Mouse (Mus musculus) adrenal gland, postnatal 14 days (tissue): ENCODE data around the gene Mob3a. TPM values are rescaled to one million over a fixed set of nuclear protein-coding genes. Genes with fewer than 3 reads are reported as not detected.
"Not testable (repeated sequence)": the region's sequence is repeated elsewhere in the genome, so short reads cannot be mapped to it uniquely, and the experiment has no call there.

ENCODE experiments used
- DNase-seq: peaks from one replicate; pipeline ENCODE4 v3.0.0; 2021; ENCODE audit warnings: mixed read lengths
- total RNA-seq: library from RNA; stranded (reverse); gene quantifications from 2 replicates; pipeline ENCODE4 v1.2.3, GENCODE M21; 2021

Mob3a gene
- total RNA-seq, 1 experiment from 2014 or later, result 12.8 TPM

DNA sequence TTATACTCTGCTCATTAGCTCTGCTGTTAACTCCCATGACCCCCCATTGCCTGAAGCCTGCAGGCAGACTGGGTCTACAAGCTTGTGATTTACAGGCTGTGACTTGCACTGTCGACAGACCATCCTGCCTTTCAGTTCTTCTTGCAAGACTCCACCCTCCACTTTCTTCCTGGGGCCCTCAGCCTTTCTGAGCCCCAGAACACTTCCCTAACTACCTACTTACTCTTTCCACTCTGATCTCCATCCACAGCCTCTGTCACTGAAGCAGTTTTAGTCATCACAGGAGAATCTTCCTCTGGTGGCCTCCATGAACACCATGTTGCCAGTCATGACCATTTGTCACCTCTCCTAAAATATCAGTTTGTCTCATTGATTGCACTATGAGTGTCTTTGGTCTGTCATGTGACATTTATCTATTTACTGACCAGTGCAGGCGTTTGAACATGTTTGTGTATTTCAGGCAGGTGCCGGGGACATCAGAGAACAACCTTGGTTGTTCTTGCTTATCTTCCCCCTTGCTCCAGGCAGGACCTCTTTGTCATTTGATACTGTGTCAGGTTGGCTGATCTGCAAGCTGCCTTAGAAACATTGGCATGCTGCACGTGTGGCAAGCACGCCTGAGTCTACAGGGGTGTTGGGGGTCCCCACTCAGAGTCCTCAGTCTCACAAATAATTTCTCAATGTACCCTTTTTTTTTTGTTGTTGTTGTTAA lies 38.1 kb downstream of the Mob3a start:
- DNase-seq, result no peak

DNA sequence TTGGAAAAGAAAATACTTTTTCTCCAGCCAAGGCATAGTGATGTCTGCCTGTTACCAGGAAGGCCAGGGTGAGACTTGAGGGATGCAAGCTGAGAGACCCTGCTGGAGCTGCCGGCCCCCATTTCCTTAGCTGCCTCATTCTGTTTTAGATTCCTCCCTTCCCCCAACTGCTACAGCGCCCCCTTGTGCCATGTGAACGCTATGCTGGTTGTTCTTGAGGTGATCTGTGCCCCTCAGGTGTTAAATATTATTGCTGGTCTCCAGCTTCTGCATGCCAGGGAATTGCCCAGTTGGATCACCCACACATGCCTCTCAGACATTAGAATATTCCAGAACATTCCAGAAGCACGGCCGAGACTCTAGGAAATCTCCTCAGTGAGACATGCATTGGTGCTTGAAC lies 40.6 kb downstream of the Mob3a start:
- peak; percentile 81 for DNase-seq

- DNase-seq, result peak; percentile 85
These were observed 42.6 kb downstream of the Mob3a start for GRCm38 (mm10) chr10:80659213-80659612.

DNA sequence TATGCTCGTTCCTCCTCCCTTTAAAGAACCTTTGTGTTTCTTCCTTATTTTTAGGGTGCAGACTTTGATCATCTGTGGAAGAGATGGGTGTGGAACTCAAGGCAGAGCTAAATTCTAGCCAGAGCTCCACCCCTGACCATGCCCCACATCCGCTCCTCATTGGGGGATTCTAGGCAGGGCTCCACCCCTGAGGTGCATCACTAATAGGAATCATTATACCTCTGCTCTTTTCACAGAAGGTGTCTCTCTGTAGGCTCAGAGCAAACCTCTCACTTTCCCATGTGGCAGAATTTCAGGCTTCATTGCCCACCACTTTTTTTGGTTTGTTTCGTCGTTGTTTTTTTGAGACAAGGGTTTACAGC lies 43.0 kb downstream of the Mob3a start:
- DNase-seq, result no peak

DNA sequence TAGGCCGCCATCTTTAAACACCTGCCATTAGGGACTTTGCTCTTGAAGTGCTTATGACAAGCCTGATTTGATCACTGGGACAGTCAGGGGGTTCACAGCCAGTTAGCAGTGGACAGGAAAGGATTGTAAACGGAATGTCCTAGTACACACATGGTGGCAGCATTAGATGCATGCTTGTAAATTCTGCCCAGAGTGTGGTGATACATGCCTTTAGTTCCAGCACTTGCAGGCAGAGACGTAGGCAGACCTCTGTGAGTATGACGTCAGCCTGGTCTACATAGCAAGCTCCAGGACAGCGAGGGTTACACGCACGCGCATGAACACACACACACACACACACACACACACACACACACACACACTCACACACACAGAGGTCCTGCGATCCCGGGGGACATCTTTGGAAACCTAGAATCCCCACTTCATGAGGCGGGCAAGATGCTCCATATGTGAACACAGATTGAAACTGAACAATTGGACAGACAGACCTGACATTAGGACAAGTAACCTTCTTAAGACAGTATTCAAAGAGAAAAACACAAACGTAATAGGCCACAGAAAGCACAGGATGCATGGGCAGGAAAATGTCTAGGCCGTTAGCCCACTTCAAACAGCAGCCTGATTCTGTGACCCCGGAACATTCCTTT lies 43.5 kb downstream of the Mob3a start:
- no peak for DNase-seq

DNA sequence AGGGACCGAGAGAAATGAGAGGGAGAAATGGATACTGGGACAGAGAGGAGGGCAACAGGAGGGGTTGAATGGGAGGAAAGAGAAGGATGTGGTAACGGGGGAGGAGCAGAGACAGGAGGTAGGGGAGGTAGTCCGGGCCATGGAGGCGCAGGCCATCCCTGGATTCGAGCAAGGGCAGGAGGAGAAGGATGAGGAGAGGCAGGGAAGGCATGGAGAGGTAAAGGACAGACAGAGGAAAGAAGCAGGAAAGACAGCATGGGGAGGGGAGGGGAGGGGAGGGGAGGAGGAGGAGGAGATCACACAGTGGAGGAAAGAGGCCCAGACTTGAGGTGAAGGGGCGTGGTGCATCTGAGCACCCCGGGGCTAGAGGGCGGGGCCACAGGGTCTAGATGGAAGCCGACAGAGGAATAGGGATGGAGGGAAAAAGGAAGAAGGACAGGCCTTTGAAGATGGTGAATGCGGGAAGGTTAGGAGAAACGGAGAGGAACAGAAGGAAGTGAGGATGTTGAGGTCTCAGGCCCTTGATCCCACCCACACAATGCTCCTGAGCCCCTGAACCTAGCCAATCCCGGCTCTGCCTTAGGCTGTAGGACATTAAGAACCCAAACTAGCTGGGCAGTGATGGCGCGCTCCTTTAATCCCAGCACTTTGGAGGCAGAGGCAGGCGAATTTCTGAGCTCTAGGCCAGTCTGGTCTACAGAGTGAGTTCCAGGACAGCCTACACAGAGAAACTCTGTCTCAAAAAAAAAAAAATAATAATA lies 44.7 kb downstream of the Mob3a start, which contains the start of gene Btbd2:
Gene Btbd2 (minus strand): TSS at position 209 of the 761 bp plus-strand sequence.
- no peak for DNase-seq

GRCm38 (mm10) chr10:80656130-80656862 lies 45.5 kb downstream of the Mob3a start:
- DNase-seq, result peak; percentile 99

DNA sequence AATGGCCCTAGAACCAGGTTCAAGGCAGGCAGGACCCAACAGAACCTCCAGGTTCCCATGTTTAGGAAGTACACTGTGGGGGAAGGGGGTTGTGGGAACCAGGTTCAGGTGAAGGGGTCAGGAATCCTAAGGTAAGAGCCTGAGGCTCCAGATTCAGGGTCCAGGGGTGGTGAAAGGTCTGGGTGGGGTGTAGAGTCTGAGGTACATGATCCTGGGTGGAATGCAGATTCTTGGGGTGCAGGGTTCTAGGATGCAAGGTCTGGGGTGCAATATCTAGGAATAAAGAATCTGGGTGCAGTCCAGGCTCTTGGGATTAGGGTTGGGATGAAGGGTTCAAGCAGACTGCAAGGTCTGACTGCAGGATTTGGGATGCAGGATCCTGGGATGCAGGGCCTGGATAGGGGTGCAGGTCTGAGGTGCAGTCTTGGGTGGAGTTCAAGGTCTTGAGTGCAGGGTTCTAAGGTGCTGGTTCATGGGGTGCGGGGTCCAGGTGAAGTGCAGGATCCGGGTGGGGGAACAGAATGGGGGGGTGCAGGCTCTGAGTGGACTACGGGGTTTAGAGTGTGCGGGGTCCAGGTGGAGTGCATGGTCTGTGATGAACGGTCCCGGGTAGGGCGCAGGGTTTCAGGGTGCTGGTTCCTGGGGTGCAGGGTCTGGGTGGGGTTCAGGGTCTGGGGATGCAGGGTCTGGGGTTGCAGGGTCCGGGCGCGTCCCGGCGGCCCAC lies 46.2 kb downstream of the Mob3a start:
- no peak for DNase-seq

GRCm38 (mm10) chr10:80654866-80655265 lies 46.9 kb downstream of the Mob3a start:
- no peak for DNase-seq

- no peak for DNase-seq
These were observed 48.5 kb downstream of the Mob3a start for GRCm38 (mm10) chr10:80653156-80653720.

DNA sequence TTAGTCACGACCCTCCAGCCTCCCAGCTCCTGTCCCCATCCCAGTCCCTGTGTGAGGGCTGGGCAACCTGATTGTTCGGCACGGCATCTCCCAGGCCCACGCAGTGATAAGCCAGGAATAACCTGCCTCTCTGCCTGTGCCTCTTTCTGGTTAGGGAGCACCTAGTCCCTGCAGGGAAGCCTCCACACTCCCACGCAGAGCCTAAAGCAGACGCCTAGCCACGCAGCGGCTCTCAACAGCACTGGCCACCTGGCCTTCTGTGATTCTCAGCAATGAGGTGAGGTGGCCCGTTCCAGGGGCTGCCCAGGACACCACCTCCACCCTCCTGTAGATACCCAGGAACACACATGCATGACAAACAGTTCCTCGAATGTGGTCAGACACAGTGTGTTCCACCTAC lies 51.4 kb downstream of the Mob3a start:
- no peak for DNase-seq

GRCm38 (mm10) chr10:80649910-80650309 lies 51.9 kb downstream of the Mob3a start:
- DNase-seq, result not testable (repeated sequence)

DNA sequence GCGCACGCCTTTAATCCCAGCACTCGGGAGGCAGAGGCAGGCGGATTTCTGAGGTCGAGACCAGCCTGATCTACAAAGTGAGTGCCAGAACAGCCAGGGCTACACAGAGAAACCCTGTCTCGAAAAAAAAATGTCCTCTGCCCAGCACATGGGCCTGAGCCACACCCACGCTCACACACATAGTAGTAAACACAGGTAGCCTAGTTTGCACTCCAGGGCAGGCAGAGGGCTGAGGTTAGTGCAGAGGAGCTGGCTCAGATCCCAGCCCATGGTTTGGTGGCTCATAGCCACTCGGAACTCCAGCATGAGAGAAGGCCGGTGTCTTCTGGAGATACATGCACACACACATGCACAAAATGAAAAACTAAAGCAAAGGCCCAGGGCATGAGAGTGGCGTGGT lies 54.8 kb downstream of the Mob3a start:
- DNase-seq, result no peak

DNA sequence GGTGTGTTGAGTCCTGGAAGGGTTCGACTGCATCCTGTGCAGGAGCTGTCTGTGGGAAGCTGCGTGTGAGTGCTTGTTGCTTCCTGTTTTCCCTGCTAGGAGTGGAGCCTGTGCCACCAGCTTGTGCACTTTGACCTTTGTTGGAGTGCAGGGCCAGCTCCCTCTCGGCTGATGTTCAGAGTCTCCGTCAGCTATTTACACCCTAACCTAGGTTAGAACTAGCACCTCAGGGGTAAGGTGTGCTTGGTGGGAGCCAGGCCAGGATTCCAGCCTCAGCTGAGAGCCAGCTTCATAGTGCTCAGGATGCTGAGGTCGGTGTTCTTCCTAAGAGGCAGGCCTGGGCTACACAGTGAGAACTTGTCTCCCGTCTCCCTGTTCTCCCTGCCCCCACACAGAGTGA lies 66.4 kb downstream of the Mob3a start:
- DNase-seq, result no peak

Other genes starting within 250 kb of the Mob3a start
- gene Onecut3, start 207.1 kb downstream of the Mob3a start, total RNA-seq, result not detected in 2 replicates
- 0.19 TPM in 2 replicates for gene Atp8b3, start 162.9 kb downstream of the Mob3a start, total RNA-seq
- gene Rexo1, start 140.4 kb downstream of the Mob3a start, total RNA-seq, result 40.9 and 46.4 TPM in 2 replicates
- gene Klf16, start 124.7 kb downstream of the Mob3a start, total RNA-seq, result 10.1 and 11.6 TPM in 2 replicates
- 97.7 and 98.7 TPM in 2 replicates for gene Abhd17a, start 111.6 kb downstream of the Mob3a start, total RNA-seq
- 44.2 and 50.5 TPM in 2 replicates for gene Scamp4, start 99.1 kb downstream of the Mob3a start, total RNA-seq
- 3.1 and 4.9 TPM in 2 replicates for gene Adat3, start 99.1 kb downstream of the Mob3a start, total RNA-seq
- 1.6 and 2.5 TPM in 2 replicates for gene Gm49322, start 96.0 kb downstream of the Mob3a start, total RNA-seq
- gene Csnk1g2, start 79.1 kb downstream of the Mob3a start, total RNA-seq, result 105 and 108 TPM in 2 replicates
- 53.5 and 58.0 TPM in 2 replicates for gene Btbd2, start 44.9 kb downstream of the Mob3a start, total RNA-seq
- gene Mknk2, start 23.9 kb downstream of the Mob3a start, total RNA-seq, result 224 and 226 TPM in 2 replicates
- 12.1 and 12.6 TPM in 2 replicates for gene Izumo4, start 207 bp upstream of the Mob3a start, total RNA-seq
- gene Ap3d1, start 40.3 kb upstream of the Mob3a start, total RNA-seq, result 80.3 and 85.6 TPM in 2 replicates
- gene Dot1l, start 53.2 kb upstream of the Mob3a start, total RNA-seq, result 82.3 and 90.7 TPM in 2 replicates
- gene Sf3a2, start 96.2 kb upstream of the Mob3a start, total RNA-seq, result 47.6 and 52.2 TPM in 2 replicates
- gene Plekhj1, start 96.6 kb upstream of the Mob3a start, total RNA-seq, result 59.5 and 71.1 TPM in 2 replicates
- 0.74 and 0.94 TPM in 2 replicates for gene Amh, start 103.3 kb upstream of the Mob3a start, total RNA-seq
- 2.8 and 3.1 TPM in 2 replicates for gene Jsrp1, start 111.5 kb upstream of the Mob3a start, total RNA-seq
- gene Oaz1, start 124.7 kb upstream of the Mob3a start, total RNA-seq, result 734 and 741 TPM in 2 replicates
- 1.0 and 1.2 TPM in 2 replicates for gene Lingo3, start 142.1 kb upstream of the Mob3a start, total RNA-seq
- 35.1 and 43.3 TPM in 2 replicates for gene Lsm7, start 153.2 kb upstream of the Mob3a start, total RNA-seq
- 30.5 and 33.0 TPM in 2 replicates for gene Sppl2b, start 153.3 kb upstream of the Mob3a start, total RNA-seq
- gene Tmprss9, start 169.9 kb upstream of the Mob3a start, total RNA-seq, result 0.11 TPM in 1 of 2 replicates, not detected in the other
- gene Timm13, start 199.0 kb upstream of the Mob3a start, total RNA-seq, result 252 and 257 TPM in 2 replicates
- gene Lmnb2, start 216.3 kb upstream of the Mob3a start, total RNA-seq, result 14.9 and 15.8 TPM in 2 replicates
- 29.8 and 91.3 TPM in 2 replicates for gene Gadd45b, start 228.1 kb upstream of the Mob3a start, total RNA-seq